Mouse (Mus musculus): ENCODE results near the gene Pck2.

Gene Pck2

GRCm38 (mm10) chr14:55540067-55540786 is at the start of gene Pck2:
TSS of gene Pck2 (plus strand) at chr14:55540266.
- peak; percentile 93 for ATAC-seq (ENCODE audit: insufficient number of reproducible peaks, low FRiP score, low TSS enrichment)

GRCm38 (mm10) chr14:55490361-55491201 is 49.5 kb upstream of the Pck2 start, which contains the start of gene Carmil3:
TSS of gene Carmil3 (plus strand) at chr14:55490651.
- peak; percentile 78 for ATAC-seq (ENCODE audit: insufficient number of reproducible peaks, low FRiP score, low TSS enrichment)

GRCm38 (mm10) chr14:55491291-55491833 is 48.7 kb upstream of the Pck2 start:
- peak; percentile 49 for ATAC-seq (ENCODE audit: insufficient number of reproducible peaks, low FRiP score, low TSS enrichment)

- ATAC-seq (ENCODE audit: insufficient number of reproducible peaks, low FRiP score, low TSS enrichment) = no peak
These were observed 48.0 kb upstream of the Pck2 start for GRCm38 (mm10) chr14:55492103-55492502.

GRCm38 (mm10) chr14:55495509-55496240 is 44.4 kb upstream of the Pck2 start:
- ATAC-seq (ENCODE audit: insufficient number of reproducible peaks, low FRiP score, low TSS enrichment) = no peak

GRCm38 (mm10) chr14:55496761-55497448 is 43.2 kb upstream of the Pck2 start:
- no peak for ATAC-seq (ENCODE audit: insufficient number of reproducible peaks, low FRiP score, low TSS enrichment)

GRCm38 (mm10) chr14:55497449-55497821 is 42.6 kb upstream of the Pck2 start:
- peak; percentile 10; the same call in 1 of the 2 replicates for ATAC-seq (ENCODE audit: insufficient number of reproducible peaks, low FRiP score, low TSS enrichment)

- ATAC-seq (ENCODE audit: insufficient number of reproducible peaks, low FRiP score, low TSS enrichment) = no peak
These were observed 34.5 kb upstream of the Pck2 start for GRCm38 (mm10) chr14:55505612-55506011.

- ATAC-seq (ENCODE audit: insufficient number of reproducible peaks, low FRiP score, low TSS enrichment) = no peak
These were observed 32.3 kb upstream of the Pck2 start for GRCm38 (mm10) chr14:55507801-55508200.

- no peak for ATAC-seq (ENCODE audit: insufficient number of reproducible peaks, low FRiP score, low TSS enrichment)
These were observed 30.5 kb upstream of the Pck2 start for GRCm38 (mm10) chr14:55509540-55509939.

GRCm38 (mm10) chr14:55510125-55510731 is 29.8 kb upstream of the Pck2 start, which contains the start of gene Cpne6:
TSS of gene Cpne6 (plus strand) at chr14:55510445.
- ATAC-seq (ENCODE audit: insufficient number of reproducible peaks, low FRiP score, low TSS enrichment) = no peak

GRCm38 (mm10) chr14:55511037-55511436 is 29.0 kb upstream of the Pck2 start:
- no peak for ATAC-seq (ENCODE audit: insufficient number of reproducible peaks, low FRiP score, low TSS enrichment)

- ATAC-seq (ENCODE audit: insufficient number of reproducible peaks, low FRiP score, low TSS enrichment) = no peak
These were observed 26.1 kb upstream of the Pck2 start for GRCm38 (mm10) chr14:55513927-55514326.

- ATAC-seq (ENCODE audit: insufficient number of reproducible peaks, low FRiP score, low TSS enrichment) = no peak
These were observed 24.2 kb upstream of the Pck2 start for GRCm38 (mm10) chr14:55515846-55516245.

GRCm38 (mm10) chr14:55518897-55519296 is 21.2 kb upstream of the Pck2 start:
- ATAC-seq (ENCODE audit: insufficient number of reproducible peaks, low FRiP score, low TSS enrichment) = no peak

GRCm38 (mm10) chr14:55519604-55520003 is 20.5 kb upstream of the Pck2 start:
- ATAC-seq (ENCODE audit: insufficient number of reproducible peaks, low FRiP score, low TSS enrichment) = no peak

GRCm38 (mm10) chr14:55520451-55521361 is 19.4 kb upstream of the Pck2 start:
- ATAC-seq (ENCODE audit: insufficient number of reproducible peaks, low FRiP score, low TSS enrichment) = peak; percentile 37; the same call in 1 of the 2 replicates

GRCm38 (mm10) chr14:55524062-55524461 is 16.0 kb upstream of the Pck2 start:
- no peak for ATAC-seq (ENCODE audit: insufficient number of reproducible peaks, low FRiP score, low TSS enrichment)
